Mouse (Mus musculus): ENCODE data around the gene Psmd9. TPM values are rescaled to one million over a fixed set of nuclear protein-coding genes. Genes with fewer than 3 reads are reported as not detected.
A peak's percentile ranks its signal among the peaks of the same experiment; 100 is the strongest.

The Psmd9 gene
- total and polyA plus RNA-seq, 2 experiments from 2014 or later = 37.4 to 79.4 TPM

GRCm38 (mm10) chr5:123279248-123279647 lies 110.0 kb downstream of the Psmd9 start:
- Histone ChIP-seq H3K36me3 (ENCODE audit: insufficient read depth) (no peaks in the 10 kb centered on the region), H3K9me3 (ENCODE audit: low read length) (no peaks in the 10 kb centered on the region), H3K4me1 (ENCODE audit: insufficient read depth) (peaks cover 14% of the 10 kb centered on the region), H3K9ac (no peak overlapping the region), H3K27ac (ENCODE audit: low read depth, low read length) (peak overlapping the region; percentile 71), H3K4me3 (ENCODE audit: low read depth, low read length) (no peak overlapping the region), H3K4me2 (ENCODE audit: low read depth) (peak overlapping the region; percentile 37; the same call in 1 of the 2 replicates), H3K27me3 (ENCODE audit: insufficient read depth, low read length) (no peaks in the 10 kb centered on the region)
- 82% methylated on average over 4 of the region's 4 CpGs for WGBS
- TF ChIP-seq CTCF (IDR thresholded peaks at IDR 0.05; ENCODE audit: low read depth) = no peak
- no peak for DNase-seq
- ATAC-seq = no peak

DNA sequence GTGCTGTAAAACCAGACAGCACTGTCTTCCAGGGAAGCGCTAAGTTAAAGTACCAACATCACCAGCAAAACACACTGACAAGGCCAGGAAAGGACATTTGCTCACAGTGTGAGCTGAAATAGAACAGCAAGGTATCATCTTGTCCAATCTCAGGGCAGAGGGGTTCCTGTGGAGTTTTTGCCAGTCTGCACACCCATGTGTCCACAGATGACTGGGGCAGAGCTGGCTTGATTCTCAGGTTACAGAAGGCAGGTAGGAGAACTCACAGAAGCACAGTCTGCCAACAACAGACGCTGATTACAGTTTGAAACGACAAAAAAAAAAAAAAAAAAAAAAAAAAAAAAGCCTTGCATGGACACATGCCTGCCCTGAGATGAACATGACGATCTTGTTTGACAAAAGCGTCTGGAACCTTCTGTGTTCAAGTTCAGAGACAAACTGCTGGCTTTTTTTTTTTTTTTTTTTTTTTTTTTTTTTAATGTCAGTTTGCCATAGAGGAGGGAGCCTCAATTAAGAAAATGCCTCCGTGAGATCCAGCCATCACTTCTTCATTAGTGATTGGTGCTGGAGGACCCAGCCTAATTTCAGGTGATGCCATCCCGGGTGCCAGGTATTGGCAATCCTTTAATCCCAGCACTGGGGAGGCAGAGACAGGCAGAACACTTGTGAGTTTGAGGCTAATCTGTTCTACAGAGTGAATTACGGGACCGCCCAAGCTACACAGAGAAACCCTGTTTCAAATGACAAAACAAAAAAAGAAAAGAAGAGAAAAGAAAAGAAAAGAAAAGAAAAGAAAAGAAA lies 112.3 kb downstream of the Psmd9 start:
- Histone ChIP-seq H3K4me3 (ENCODE audit: low read depth, low read length) (no peak overlapping the region), H3K27ac (ENCODE audit: low read depth, low read length) (no peak overlapping the region), H3K9me3 (ENCODE audit: low read length) (no peaks in the 10 kb centered on the region), H3K36me3 (ENCODE audit: insufficient read depth) (no peaks in the 10 kb centered on the region), H3K4me2 (ENCODE audit: low read depth) (no peak overlapping the region), H3K27me3 (ENCODE audit: insufficient read depth, low read length) (no peaks in the 10 kb centered on the region), H3K9ac (no peak overlapping the region), H3K4me1 (ENCODE audit: insufficient read depth) (0 out of 2 replicates have a peak, but pooled peaks cover 6% of the 10 kb centered on the region)
- ATAC-seq (no peak), DNase-seq (no peak)
- TF ChIP-seq CTCF (IDR thresholded peaks at IDR 0.05; ENCODE audit: low read depth) = no peak
- 67% methylated on average over 9 of the region's 9 CpGs for WGBS

- ATAC-seq (peak; percentile 65; the same call in 1 of the 2 replicates), DNase-seq (peak; percentile 66)
- H3K4me3 ChIP-seq (ENCODE audit: low read depth, low read length) = no peak overlapping the region
- H3K36me3 ChIP-seq (ENCODE audit: insufficient read depth) = no peaks in the 10 kb centered on the region
- 40% methylated on average over 8 of the region's 8 CpGs for WGBS
- no peak overlapping the region for H3K9ac ChIP-seq
- H3K27ac ChIP-seq (ENCODE audit: low read depth, low read length) = no peak overlapping the region
- peak; percentile 75 for TF ChIP-seq CTCF (IDR thresholded peaks at IDR 0.05; ENCODE audit: low read depth)
- no peak overlapping the region for H3K4me2 ChIP-seq (ENCODE audit: low read depth)
- H3K4me1 ChIP-seq (ENCODE audit: insufficient read depth) = no peaks in the 10 kb centered on the region
- H3K9me3 ChIP-seq (ENCODE audit: low read length) = 0 out of 2 replicates have a peak, but pooled peaks cover 3% of the 10 kb centered on the region
- H3K27me3 ChIP-seq (ENCODE audit: insufficient read depth, low read length) = no peaks in the 10 kb centered on the region
Measured at GRCm38 (mm10) chr5:123285174-123285573, 116.0 kb downstream of the Psmd9 start.

DNA sequence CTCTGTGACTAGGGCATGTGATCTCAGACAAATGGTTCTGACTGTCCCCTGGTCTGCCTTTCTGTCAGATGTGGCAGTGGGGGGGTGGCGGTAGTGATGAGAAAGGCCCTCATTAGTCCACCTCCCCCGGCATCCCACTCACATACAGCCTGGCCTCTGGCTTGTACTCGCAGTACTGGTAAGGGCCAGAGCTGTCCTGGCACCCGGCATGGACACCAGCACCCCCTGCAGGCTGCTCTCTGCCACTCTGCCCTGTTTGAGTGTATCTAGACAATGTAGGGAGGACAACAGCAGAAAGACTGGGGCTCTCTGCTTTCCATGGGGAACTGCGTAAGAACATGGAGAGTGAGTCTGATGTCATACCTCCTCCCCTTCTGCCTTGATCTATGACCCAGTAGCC lies 118.9 kb downstream of the Psmd9 start:
- WGBS = 92% methylated on average over 5 of the region's 5 CpGs
- ATAC-seq (no peak), DNase-seq (no peak)
- Histone ChIP-seq H3K27me3 (ENCODE audit: insufficient read depth, low read length) (no peaks in the 10 kb centered on the region), H3K27ac (ENCODE audit: low read depth, low read length) (no peak overlapping the region), H3K9ac (no peak overlapping the region), H3K4me2 (ENCODE audit: low read depth) (no peak overlapping the region), H3K36me3 (ENCODE audit: insufficient read depth) (no peaks in the 10 kb centered on the region), H3K9me3 (ENCODE audit: low read length) (0 out of 2 replicates have a peak, but pooled peaks cover 3% of the 10 kb centered on the region), H3K4me1 (ENCODE audit: insufficient read depth) (no peaks in the 10 kb centered on the region), H3K4me3 (ENCODE audit: low read depth, low read length) (no peak overlapping the region)
- 0 out of 2 replicates have a peak, but pooled peaks have one; percentile 22 for TF ChIP-seq CTCF (IDR thresholded peaks at IDR 0.05; ENCODE audit: low read depth)

DNA sequence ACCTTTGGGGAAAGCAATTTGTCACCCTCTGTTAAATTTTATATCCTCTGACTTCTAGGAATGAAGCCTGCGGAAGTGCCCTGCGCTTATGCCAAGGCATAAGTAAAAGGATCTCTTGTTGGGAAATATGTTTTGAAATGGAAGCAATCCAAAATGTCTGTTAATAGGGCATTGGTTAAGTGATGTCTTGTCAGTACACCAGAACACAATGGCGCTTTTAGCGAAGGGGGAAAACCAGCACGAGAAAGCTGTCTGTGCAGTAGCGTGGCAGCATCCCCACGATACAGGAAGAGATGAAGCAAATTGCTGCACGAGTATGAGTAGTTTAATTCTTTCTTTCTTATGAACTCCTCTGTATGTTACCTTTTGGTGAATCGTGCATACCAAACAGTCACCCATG lies 125.4 kb downstream of the Psmd9 start:
- Histone ChIP-seq H3K4me1 (ENCODE audit: insufficient read depth) (no peaks in the 10 kb centered on the region), H3K27ac (ENCODE audit: low read depth, low read length) (no peak overlapping the region), H3K4me2 (ENCODE audit: low read depth) (no peak overlapping the region), H3K9ac (no peak overlapping the region), H3K4me3 (ENCODE audit: low read depth, low read length) (no peak overlapping the region), H3K27me3 (ENCODE audit: insufficient read depth, low read length) (no peaks in the 10 kb centered on the region), H3K36me3 (ENCODE audit: insufficient read depth) (no peaks in the 10 kb centered on the region), H3K9me3 (ENCODE audit: low read length) (no peaks in the 10 kb centered on the region)
- no peak for TF ChIP-seq CTCF (IDR thresholded peaks at IDR 0.05; ENCODE audit: low read depth)
- peak; percentile 38 for DNase-seq
- peak; percentile 58; the same call in 1 of the 2 replicates for ATAC-seq
- 47% methylated on average over 9 of the region's 9 CpGs for WGBS

DNA sequence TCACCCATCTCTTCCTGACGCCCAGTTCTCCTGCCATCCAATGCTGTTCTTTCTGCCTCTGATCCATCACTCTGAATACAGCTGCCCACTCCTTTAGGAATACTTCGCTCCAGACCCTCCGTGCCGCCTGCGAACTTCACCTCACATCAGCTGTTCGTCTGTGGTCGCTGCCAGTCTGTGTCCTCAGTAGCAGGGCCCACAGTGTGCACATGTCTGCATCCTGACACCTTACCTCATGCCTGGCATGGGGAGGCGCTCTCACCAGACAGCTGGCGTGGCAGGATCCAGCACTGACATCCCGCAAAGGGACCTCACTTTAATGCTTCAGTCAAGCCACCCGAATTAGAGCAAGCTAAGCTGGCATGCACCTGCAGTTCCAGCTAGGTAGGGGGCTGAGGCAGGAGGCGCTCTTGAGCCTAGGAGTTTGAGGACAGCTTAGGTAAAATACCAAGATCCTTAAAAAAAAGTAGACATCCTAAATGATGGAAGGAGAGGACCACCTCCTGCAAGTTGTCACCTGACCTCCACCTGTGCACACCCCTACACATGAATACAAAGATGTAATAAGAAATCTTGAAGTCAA lies 127.1 kb downstream of the Psmd9 start:
- Histone ChIP-seq H3K9ac (no peak overlapping the region), H3K4me1 (ENCODE audit: insufficient read depth) (peaks cover 10% of the 10 kb centered on the region), H3K27ac (ENCODE audit: low read depth, low read length) (no peak overlapping the region), H3K4me2 (ENCODE audit: low read depth) (no peak overlapping the region), H3K9me3 (ENCODE audit: low read length) (no peaks in the 10 kb centered on the region), H3K36me3 (ENCODE audit: insufficient read depth) (no peaks in the 10 kb centered on the region), H3K27me3 (ENCODE audit: insufficient read depth, low read length) (no peaks in the 10 kb centered on the region), H3K4me3 (ENCODE audit: low read depth, low read length) (no peak overlapping the region)
- DNase-seq (peak; percentile 20), ATAC-seq (no peak)
- TF ChIP-seq CTCF (IDR thresholded peaks at IDR 0.05; ENCODE audit: low read depth) = peak; percentile 43
- WGBS = 66% methylated on average over 12 of the region's 12 CpGs
